Mouse (Mus musculus): Measurements from ENCODE around the gene Cx3cl1.

DNA sequence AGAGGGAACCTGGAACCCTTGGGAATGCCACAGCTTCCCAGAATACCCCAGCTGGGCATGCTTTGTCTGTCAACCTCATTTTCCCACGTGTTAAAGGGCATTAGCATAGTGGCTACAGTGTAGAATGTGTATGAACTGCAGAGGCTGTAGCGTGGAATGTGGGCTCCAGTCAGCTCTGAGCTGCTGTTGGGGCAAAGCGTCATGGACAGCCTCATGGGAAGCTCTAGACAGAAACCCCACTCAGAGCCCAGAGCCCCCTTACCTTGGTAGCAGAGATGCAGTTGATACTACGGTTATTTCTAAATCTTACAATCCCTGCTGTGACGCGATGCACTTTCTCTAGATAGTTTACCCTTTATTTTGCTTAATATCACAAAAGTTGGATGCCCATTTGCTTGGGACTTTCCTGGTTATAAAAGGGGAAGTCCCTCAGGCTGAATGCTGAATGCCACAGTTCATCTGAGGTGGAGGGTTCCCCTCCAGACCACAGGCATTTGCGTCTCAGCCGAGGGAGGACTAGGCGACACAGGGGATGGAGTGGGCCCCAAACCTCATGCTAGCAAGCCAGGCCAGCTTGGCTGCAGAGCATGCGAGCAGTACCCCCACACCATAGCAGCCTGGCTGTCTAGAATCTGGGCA, 7.2 kb downstream of the Cx3cl1 start:
- TF ChIP-seq EP300 (IDR thresholded peaks at IDR 0.05; ENCODE audit: insufficient read depth, low read depth, low read length) (no peak), CTCF (IDR thresholded peaks at IDR 0.05; ENCODE audit: low read depth, low read length) (no peak), POLR2A (IDR thresholded peaks at IDR 0.05; ENCODE audit: insufficient read depth, low read length) (no peak)
